Mouse (Mus musculus): ENCODE data around the gene Cog5.

The Cog5 gene

GRCm38 (mm10) chr12:31896295-31896694 lies 241.6 kb downstream of the Cog5 start:
- DNase-seq: no peak

- DNase-seq: no peak
Observed at GRCm38 (mm10) chr12:31896986-31897385, 242.3 kb downstream of the Cog5 start.

GRCm38 (mm10) chr12:31897456-31897855 lies 242.8 kb downstream of the Cog5 start:
- DNase-seq: no peak

GRCm38 (mm10) chr12:31900391-31900914 lies 245.8 kb downstream of the Cog5 start:
- DNase-seq: peak; percentile 14

- no peak for DNase-seq
Observed at GRCm38 (mm10) chr12:31905696-31906551, 251.3 kb downstream of the Cog5 start.

GRCm38 (mm10) chr12:31907436-31907835 lies 252.8 kb downstream of the Cog5 start:
- DNase-seq: no peak

GRCm38 (mm10) chr12:31912966-31913551 lies 258.4 kb downstream of the Cog5 start:
- no peak for DNase-seq

GRCm38 (mm10) chr12:31913614-31914013 lies 258.9 kb downstream of the Cog5 start:
- DNase-seq: no peak

GRCm38 (mm10) chr12:31916691-31917090 lies 262.0 kb downstream of the Cog5 start:
- no peak for DNase-seq

- DNase-seq: no peak
Observed at GRCm38 (mm10) chr12:31917245-31917644, 262.6 kb downstream of the Cog5 start.

- no peak for DNase-seq
Observed at GRCm38 (mm10) chr12:31920464-31921405, 266.1 kb downstream of the Cog5 start.

- no peak for DNase-seq
Observed at GRCm38 (mm10) chr12:31924135-31924534, 269.5 kb downstream of the Cog5 start.

GRCm38 (mm10) chr12:31925343-31925742 lies 270.7 kb downstream of the Cog5 start:
- DNase-seq: no peak

GRCm38 (mm10) chr12:31926661-31927061 lies 272.0 kb downstream of the Cog5 start:
- peak; percentile 74 for DNase-seq

- DNase-seq: no peak
Observed at GRCm38 (mm10) chr12:31928498-31928897, 273.8 kb downstream of the Cog5 start.

GRCm38 (mm10) chr12:31931818-31932217 lies 277.1 kb downstream of the Cog5 start:
- no peak for DNase-seq

- no peak for DNase-seq
Observed at GRCm38 (mm10) chr12:31936657-31937300, 282.1 kb downstream of the Cog5 start.

GRCm38 (mm10) chr12:31937613-31938012 lies 282.9 kb downstream of the Cog5 start:
- no peak for DNase-seq

GRCm38 (mm10) chr12:31938391-31938997 lies 283.8 kb downstream of the Cog5 start:
- DNase-seq: no peak

GRCm38 (mm10) chr12:31939026-31939425 lies 284.4 kb downstream of the Cog5 start:
- no peak for DNase-seq

GRCm38 (mm10) chr12:31943020-31943654 lies 288.5 kb downstream of the Cog5 start:
- DNase-seq: no peak

Data from thymus, postnatal 4 days (tissue).